Mouse (Mus musculus) forebrain, embryonic 12.5 days (tissue): ENCODE measurements around the gene Wdr73. TPM values are rescaled to one million over a fixed set of nuclear protein-coding genes. Genes with fewer than 3 reads are reported as not detected.

Experiments
- ATAC-seq: fragments of 200-750 bp; cut with Nextera tagmentation; 2 replicates; pipeline ENCODE4 v1.8.0; 2017; ENCODE audit warnings: moderate TSS enrichment; ENCODE audit not compliant: low FRiP score
- H3K27ac ChIP-seq: fragments of 300-500 bp; sonication (generic); 2 replicates; pipeline ENCODE4 v1.5.1; 2016; ENCODE audit warnings: mild to moderate bottlenecking
- H3K27me3 ChIP-seq: fragments of 300-500 bp; sonication (generic); 2 replicates; pipeline ENCODE4 v1.6.1; 2016; ENCODE audit warnings: mild to moderate bottlenecking
- H3K36me3 ChIP-seq: fragments of 300-500 bp; sonication (generic); replicated peaks from 2 replicates; pipeline ENCODE4 v1.6.1; 2016; ENCODE audit warnings: mild to moderate bottlenecking
- H3K4me1 ChIP-seq: fragments of 300-500 bp; sonication (generic); 2 replicates; pipeline ENCODE4 v1.6.1; 2016
- H3K4me2 ChIP-seq: fragments of 300-500 bp; sonication (generic); 2 replicates; pipeline ENCODE4 v1.6.1; 2016; ENCODE audit warnings: mild to moderate bottlenecking, moderate library complexity
- H3K4me3 ChIP-seq: fragments of 300-500 bp; sonication (generic); replicated peaks from 2 replicates; pipeline ENCODE4 v1.5.1; 2016; ENCODE audit warnings: mild to moderate bottlenecking
- H3K9ac ChIP-seq: fragments of 300-500 bp; sonication (generic); 2 replicates; pipeline ENCODE4 v1.6.1; 2016; ENCODE audit warnings: mild to moderate bottlenecking
- H3K9me3 ChIP-seq: fragments of 300-500 bp; sonication (generic); 2 replicates; pipeline ENCODE4 v1.6.1; 2016
- WGBS: fragments of 180-500 bp; shearing (Covaris S2); methylation state at CpG from one replicate; pipeline ENCODE4 v1.1.7; 2016; 5-methylcytosine and 5-hydroxymethylcytosine counted together
- polyA plus RNA-seq: library from polyadenylated mRNA; unstranded; fragments of >200 nt; fragmentation: Nextera tagmentation; extraction: Ambion mirVana; gene quantifications from 2 replicates; pipeline ENCODE4 v1.2.1, GENCODE M21; 2016

Gene Wdr73
- polyA plus RNA-seq, 1 experiment from 2014 or later, result 46.5 TPM

DNA sequence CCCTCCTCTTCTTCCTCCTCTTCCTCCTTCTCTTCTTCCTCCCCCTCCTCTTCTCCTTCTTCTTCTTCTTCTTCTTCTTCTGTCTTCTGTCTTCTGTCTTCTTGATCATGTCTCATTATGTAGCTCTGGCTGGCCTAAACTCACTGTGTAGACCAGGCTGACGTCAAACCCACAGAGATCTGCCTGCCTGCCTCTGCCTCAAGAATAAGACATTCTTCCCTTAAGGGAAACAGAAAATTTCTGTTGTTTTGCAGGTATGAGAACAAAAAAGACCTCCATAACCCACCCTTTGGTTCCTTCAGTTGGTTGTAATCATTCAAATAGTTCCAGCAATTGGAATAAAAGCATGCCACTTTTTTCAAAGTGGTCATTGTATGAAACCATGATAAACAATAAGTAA lies 36.9 kb downstream of the Wdr73 start:
- Histone ChIP-seq H3K27me3 (no peaks in the 10 kb centered on the region), H3K36me3 (peaks cover 54% of the 10 kb centered on the region), H3K9ac (no peak overlapping the region), H3K4me2 (no peak overlapping the region), H3K27ac (no peak overlapping the region), H3K4me3 (no peak overlapping the region), H3K4me1 (peaks cover 34% of the 10 kb centered on the region), H3K9me3 (no peaks in the 10 kb centered on the region)
- 58% methylated on average over 1 of the region's 1 CpGs for WGBS
- no peak for ATAC-seq

DNA sequence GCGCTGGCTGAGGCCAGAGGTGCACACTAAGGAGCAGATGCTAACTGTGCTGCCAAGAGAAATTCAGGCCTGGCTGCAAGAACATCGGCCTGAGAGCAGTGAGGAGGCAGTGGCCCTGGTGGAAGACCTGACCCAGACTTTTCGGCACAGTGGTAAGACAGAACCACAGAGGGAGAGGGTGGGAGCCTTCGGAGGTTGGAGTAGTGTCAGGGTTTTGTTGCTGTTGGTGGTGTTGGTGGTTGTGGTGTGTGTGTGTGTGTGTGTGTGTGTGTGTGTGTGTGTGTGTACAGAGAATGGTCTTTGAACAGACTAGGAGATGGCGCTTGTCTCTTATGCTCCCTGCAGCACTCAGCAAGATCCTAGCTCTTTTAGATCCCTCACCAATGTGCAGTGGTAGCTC lies 37.5 kb downstream of the Wdr73 start:
- Histone ChIP-seq H3K9ac (0 out of 2 replicates have a peak overlapping the region, but pooled peaks have one; percentile 1), H3K4me2 (peak overlapping the region; percentile 22), H3K9me3 (no peaks in the 10 kb centered on the region), H3K4me3 (0 out of 2 replicates have a peak overlapping the region, but pooled peaks have one; percentile 0), H3K36me3 (peaks cover 47% of the 10 kb centered on the region), H3K4me1 (peaks cover 34% of the 10 kb centered on the region), H3K27me3 (no peaks in the 10 kb centered on the region), H3K27ac (no peak overlapping the region)
- 86% methylated on average over 5 of the region's 5 CpGs for WGBS
- ATAC-seq, result no peak

DNA sequence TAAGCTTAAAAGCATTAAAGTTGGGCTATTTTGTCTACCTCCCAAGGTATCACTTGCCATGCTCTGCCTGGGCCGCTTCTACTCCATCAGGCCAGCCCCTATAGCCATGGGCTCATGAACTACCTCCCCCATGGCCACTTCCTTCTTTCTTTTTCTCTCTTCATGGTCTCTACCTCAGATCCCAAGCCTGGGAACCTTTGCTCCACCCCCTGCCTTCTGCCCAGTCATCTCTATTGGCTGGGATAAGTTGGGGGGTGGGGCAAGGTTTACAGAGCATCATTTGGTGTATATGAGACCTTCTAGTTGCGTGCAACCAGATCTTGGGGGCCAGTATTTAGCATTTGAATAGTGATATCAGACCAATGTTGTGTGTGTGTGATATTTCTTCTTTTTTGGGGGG lies 38.6 kb downstream of the Wdr73 start:
- H3K4me1 ChIP-seq, result peaks cover 34% of the 10 kb centered on the region
- 90% methylated on average over 2 of the region's 2 CpGs for WGBS
- H3K4me2 ChIP-seq, result peak overlapping the region; percentile 79

GRCm38 (mm10) chr7:80860729-80861274 lies 40.3 kb downstream of the Wdr73 start, which contains the start of gene Zscan2:
Gene Zscan2 (plus strand): TSS chr7:80860920.
- no peaks in the 10 kb centered on the region for H3K9me3 ChIP-seq
- WGBS, result under 1% methylated on average over 40 of the region's 40 CpGs

More for the DNA sequence above, 38.6 kb downstream of the Wdr73 start:
- Histone ChIP-seq H3K4me3 (no peak overlapping the region), H3K27ac (no peak overlapping the region), H3K9ac (no peak overlapping the region), H3K9me3 (no peaks in the 10 kb centered on the region), H3K36me3 (peaks cover 37% of the 10 kb centered on the region), H3K27me3 (no peaks in the 10 kb centered on the region)
- no peak for ATAC-seq

GRCm38 (mm10) chr7:80860227-80860626 lies 40.8 kb downstream of the Wdr73 start:
- H3K4me3 ChIP-seq, result peak overlapping the region; percentile 71
- H3K4me1 ChIP-seq, result peaks cover 34% of the 10 kb centered on the region
- peaks cover 21% of the 10 kb centered on the region for H3K36me3 ChIP-seq
- H3K4me2 ChIP-seq, result peak overlapping the region; percentile 79
- WGBS, result under 1% methylated on average over 13 of the region's 13 CpGs
- H3K9me3 ChIP-seq, result no peaks in the 10 kb centered on the region
- 0 out of 2 replicates have a peak overlapping the region, but pooled peaks have one; percentile 92 for H3K27ac ChIP-seq
- peak; percentile 72 for ATAC-seq
- no peaks in the 10 kb centered on the region for H3K27me3 ChIP-seq
- peak overlapping the region; percentile 80 for H3K9ac ChIP-seq

More at GRCm38 (mm10) chr7:80860729-80861274, 40.3 kb downstream of the Wdr73 start, which contains the start of gene Zscan2:
- peaks cover 34% of the 10 kb centered on the region for H3K4me1 ChIP-seq
- H3K27me3 ChIP-seq, result no peaks in the 10 kb centered on the region
- H3K27ac ChIP-seq, result peak within 1 kb of the TSS; percentile 92
- H3K4me3 ChIP-seq, result peak within 1 kb of the TSS; percentile 71
- peak; percentile 99 for ATAC-seq
- H3K4me2 ChIP-seq, result peak within 1 kb of the TSS; percentile 79
- peaks cover 27% of the 10 kb centered on the region for H3K36me3 ChIP-seq
- H3K9ac ChIP-seq, result peak within 1 kb of the TSS; percentile 80

DNA sequence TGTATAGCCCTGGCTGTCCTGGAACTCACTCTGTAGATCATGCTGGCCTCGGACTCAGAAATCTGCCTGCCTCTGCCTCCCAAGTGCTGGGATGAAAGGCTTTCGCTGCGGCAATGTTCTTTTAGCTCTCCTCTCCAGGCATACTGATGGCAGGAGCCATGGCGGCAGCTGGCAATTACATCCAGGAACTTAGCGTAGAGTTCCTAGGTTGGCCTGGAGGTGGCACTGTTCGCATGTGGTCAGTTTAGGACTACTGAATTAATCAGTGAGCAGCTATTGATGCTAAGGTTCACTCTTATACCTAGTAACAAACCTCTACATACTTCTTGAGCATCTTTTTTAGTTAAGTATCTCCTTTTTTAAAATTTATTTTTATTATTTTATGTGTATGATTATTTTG lies 43.9 kb downstream of the Wdr73 start:
- Histone ChIP-seq H3K9me3 (no peaks in the 10 kb centered on the region), H3K4me3 (no peak overlapping the region), H3K4me2 (no peak overlapping the region), H3K9ac (no peak overlapping the region), H3K4me1 (peaks cover 9% of the 10 kb centered on the region), H3K36me3 (no peaks in the 10 kb centered on the region), H3K27ac (no peak overlapping the region), H3K27me3 (no peaks in the 10 kb centered on the region)
- no peak for ATAC-seq
- 32% methylated on average over 6 of the region's 6 CpGs for WGBS

DNA sequence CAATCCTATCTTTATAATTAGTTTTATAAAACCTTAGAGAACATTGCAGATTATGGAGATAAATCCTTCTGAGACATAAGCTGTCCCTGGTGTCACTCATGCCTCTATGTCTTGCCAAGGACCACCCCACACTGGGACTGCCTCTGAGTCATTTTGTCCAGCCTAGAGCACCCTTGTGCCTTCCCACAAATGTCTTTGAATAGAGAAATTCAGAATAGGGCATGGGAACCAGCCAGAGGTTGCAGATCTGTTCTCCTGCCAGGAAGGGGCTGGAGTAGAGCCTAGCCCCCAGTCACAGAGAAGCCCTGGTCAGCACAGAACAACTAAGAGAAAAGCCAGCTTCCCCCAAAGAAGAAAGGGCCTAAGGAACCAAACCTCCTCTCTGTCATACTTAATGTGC lies 45.8 kb downstream of the Wdr73 start:
- Histone ChIP-seq H3K4me1 (0 out of 2 replicates have a peak, but pooled peaks cover 2% of the 10 kb centered on the region), H3K4me2 (no peak overlapping the region), H3K9me3 (no peaks in the 10 kb centered on the region), H3K4me3 (no peak overlapping the region), H3K9ac (no peak overlapping the region), H3K27me3 (no peaks in the 10 kb centered on the region), H3K27ac (no peak overlapping the region), H3K36me3 (no peaks in the 10 kb centered on the region)
- no peak for ATAC-seq

- no peak overlapping the region for H3K4me2 ChIP-seq
- no peaks in the 10 kb centered on the region for H3K9me3 ChIP-seq
- H3K27ac ChIP-seq, result no peak overlapping the region
- H3K27me3 ChIP-seq, result no peaks in the 10 kb centered on the region
- H3K36me3 ChIP-seq, result no peaks in the 10 kb centered on the region
- no peak for ATAC-seq
- H3K4me1 ChIP-seq, result no peaks in the 10 kb centered on the region
- H3K4me3 ChIP-seq, result no peak overlapping the region
- H3K9ac ChIP-seq, result no peak overlapping the region
- WGBS, result 96% methylated on average over 3 of the region's 3 CpGs
Observed at GRCm38 (mm10) chr7:80853218-80853617, 47.9 kb downstream of the Wdr73 start.

DNA sequence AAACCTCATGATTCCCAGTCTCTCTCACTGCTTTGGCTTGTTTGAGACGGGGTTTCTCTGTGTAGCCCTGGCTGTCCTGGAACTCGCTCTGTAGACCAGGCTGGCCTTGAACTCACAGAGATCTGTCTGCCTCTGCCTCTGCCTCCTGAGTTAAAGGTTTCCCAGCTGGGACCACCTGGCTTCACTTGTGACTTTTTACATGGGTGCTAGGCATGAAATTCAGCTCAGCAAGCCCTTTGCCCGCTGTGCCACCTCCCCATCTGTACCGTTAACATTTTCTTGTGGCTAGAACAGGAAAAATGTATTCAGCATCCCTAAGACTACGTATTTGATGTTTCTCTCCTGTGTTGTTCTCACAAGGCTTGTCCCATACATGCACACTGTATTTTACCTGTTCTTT lies 50.5 kb downstream of the Wdr73 start:
- no peak overlapping the region for H3K27ac ChIP-seq
- ATAC-seq, result no peak

GRCm38 (mm10) chr7:80849710-80850109 lies 51.4 kb downstream of the Wdr73 start:
- no peak overlapping the region for H3K9ac ChIP-seq
- no peaks in the 10 kb centered on the region for H3K27me3 ChIP-seq
- WGBS, result 34% methylated on average over 4 of the region's 4 CpGs
- H3K4me3 ChIP-seq, result no peak overlapping the region
- no peaks in the 10 kb centered on the region for H3K9me3 ChIP-seq
- H3K4me2 ChIP-seq, result no peak overlapping the region
- ATAC-seq, result 0 out of 2 replicates have a peak, but pooled peaks have one; percentile 53
- no peaks in the 10 kb centered on the region for H3K4me1 ChIP-seq
- no peak overlapping the region for H3K27ac ChIP-seq
- H3K36me3 ChIP-seq, result no peaks in the 10 kb centered on the region

More for the DNA sequence above, 50.5 kb downstream of the Wdr73 start:
- Histone ChIP-seq H3K4me2 (no peak overlapping the region), H3K36me3 (no peaks in the 10 kb centered on the region), H3K27me3 (no peaks in the 10 kb centered on the region), H3K4me1 (no peaks in the 10 kb centered on the region), H3K4me3 (no peak overlapping the region), H3K9me3 (no peaks in the 10 kb centered on the region), H3K9ac (no peak overlapping the region)
- 89% methylated on average over 5 of the region's 5 CpGs for WGBS

DNA sequence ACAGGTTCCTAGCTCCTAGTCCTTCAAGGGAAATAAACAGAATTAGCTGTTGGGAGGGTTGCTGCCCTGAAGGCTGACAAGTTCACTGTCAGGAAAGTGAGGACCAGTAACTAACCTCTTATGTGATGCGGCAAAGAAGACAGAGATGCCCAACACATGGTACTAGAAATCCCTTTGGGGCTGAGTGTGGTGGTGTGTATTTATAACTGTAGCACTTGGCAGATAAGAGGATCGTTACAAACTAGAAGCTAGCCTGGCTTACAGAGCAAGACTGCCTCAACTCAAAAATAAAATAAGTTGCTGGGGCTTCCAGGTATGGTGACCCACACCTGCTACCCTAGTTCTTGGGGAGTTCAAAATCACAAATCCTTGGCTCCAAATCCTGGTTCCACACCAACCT lies 51.8 kb downstream of the Wdr73 start:
- WGBS, result 90% methylated on average over 2 of the region's 2 CpGs

GRCm38 (mm10) chr7:80846709-80847108 lies 54.4 kb downstream of the Wdr73 start:
- H3K4me3 ChIP-seq, result no peak overlapping the region

More for the DNA sequence above, 51.8 kb downstream of the Wdr73 start:
- no peak for ATAC-seq
- Histone ChIP-seq H3K4me3 (no peak overlapping the region), H3K9ac (no peak overlapping the region), H3K4me2 (no peak overlapping the region), H3K4me1 (no peaks in the 10 kb centered on the region), H3K36me3 (no peaks in the 10 kb centered on the region), H3K9me3 (no peaks in the 10 kb centered on the region), H3K27me3 (no peaks in the 10 kb centered on the region), H3K27ac (no peak overlapping the region)

DNA sequence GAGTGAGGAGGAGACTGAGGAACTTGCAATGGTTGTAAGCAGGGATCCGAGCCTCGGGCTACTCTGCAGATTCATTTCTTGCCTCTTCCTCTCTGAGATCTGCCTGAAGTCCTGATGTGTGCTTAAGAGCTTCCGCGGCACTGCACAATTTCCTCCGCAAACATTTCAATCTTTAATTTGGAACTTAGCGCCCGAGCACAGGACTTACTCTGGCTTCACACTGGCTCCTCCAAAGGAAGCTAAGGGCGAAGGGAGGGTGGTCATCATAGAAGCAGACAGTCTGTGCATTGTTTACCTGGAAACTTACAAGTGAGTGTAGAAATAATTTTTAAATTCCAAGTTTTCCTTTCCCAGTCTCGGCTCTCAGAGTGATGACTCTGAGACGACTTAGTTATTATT lies 54.8 kb downstream of the Wdr73 start:
- no peak for ATAC-seq
- Histone ChIP-seq H3K27ac (no peak overlapping the region), H3K36me3 (no peaks in the 10 kb centered on the region), H3K4me1 (no peaks in the 10 kb centered on the region), H3K27me3 (no peaks in the 10 kb centered on the region), H3K9me3 (no peaks in the 10 kb centered on the region), H3K4me3 (no peak overlapping the region), H3K9ac (no peak overlapping the region), H3K4me2 (no peak overlapping the region)
- 89% methylated on average over 10 of the region's 10 CpGs for whole genome bisulfite sequencing

More at GRCm38 (mm10) chr7:80846709-80847108, 54.4 kb downstream of the Wdr73 start:
- H3K9ac ChIP-seq, result no peak overlapping the region
- H3K9me3 ChIP-seq, result no peaks in the 10 kb centered on the region
- H3K27me3 ChIP-seq, result no peaks in the 10 kb centered on the region
- no peaks in the 10 kb centered on the region for H3K36me3 ChIP-seq
- no peaks in the 10 kb centered on the region for H3K4me1 ChIP-seq
- H3K4me2 ChIP-seq, result no peak overlapping the region
- no peak for ATAC-seq
- WGBS, result 86% methylated on average over 5 of the region's 5 CpGs
- no peak overlapping the region for H3K27ac ChIP-seq
